Mouse (Mus musculus): Measurements from ENCODE around the gene Dscam.

- no peak for TF ChIP-seq CTCF (IDR thresholded peaks at IDR 0.05; ENCODE audit: low read depth)
- no peak for TF ChIP-seq EP300 (IDR thresholded peaks at IDR 0.05; ENCODE audit: low read depth)
Observed at GRCm38 (mm10) chr16:96943648-96944047, 226.9 kb downstream of the Dscam start.

Measured in heart, postnatal 0 days (tissue).